Mouse (Mus musculus): ENCODE results near the gene Fam234b.

GRCm38 (mm10) chr6:135162311-135162710 is 35.5 kb upstream of the Fam234b start:
- TF ChIP-seq CTCF (conservative IDR thresholded peaks at IDR 0.05; ENCODE audit: insufficient read depth, insufficient read length, low read depth, low read length) (no peak), POLR2A (IDR thresholded peaks at IDR 0.05; ENCODE audit: low read depth, low read length) (no peak)
